Mouse (Mus musculus) mesoderm, embryonic 11.5 days (tissue): Measurements from ENCODE around the gene 1700003H04Rik.

Source experiments
- DNase-seq: peaks from one replicate; pipeline ENCODE4 v3.0.0-alpha.2; 2012; ENCODE audit warnings: low read depth, low spot score

1700003H04Rik gene

GRCm38 (mm10) chr3:124581001-124581400 lies at the start of gene 1700003H04Rik:
Gene 1700003H04Rik, minus strand, starts transcription at chr3:124581101.
- DNase-seq = no peak

- no peak for DNase-seq
These were observed 42.1 kb upstream of the 1700003H04Rik start for GRCm38 (mm10) chr3:124623031-124623430.

- no peak for DNase-seq
These were observed 32.4 kb upstream of the 1700003H04Rik start for GRCm38 (mm10) chr3:124613287-124613686.

- no peak for DNase-seq
These were observed 29.1 kb upstream of the 1700003H04Rik start for GRCm38 (mm10) chr3:124609956-124610355.

- no peak for DNase-seq
These were observed 25.2 kb upstream of the 1700003H04Rik start for GRCm38 (mm10) chr3:124606021-124606517.

- no peak for DNase-seq
These were observed 24.6 kb upstream of the 1700003H04Rik start for GRCm38 (mm10) chr3:124605518-124605917.

- DNase-seq = no peak
These were observed 16.9 kb upstream of the 1700003H04Rik start for GRCm38 (mm10) chr3:124597789-124598188.

GRCm38 (mm10) chr3:124587534-124587933 lies 6.6 kb upstream of the 1700003H04Rik start:
- DNase-seq = peak; percentile 34

- DNase-seq = no peak
These were observed 4.9 kb upstream of the 1700003H04Rik start for GRCm38 (mm10) chr3:124585761-124586160.

GRCm38 (mm10) chr3:124557317-124557716 lies 23.6 kb downstream of the 1700003H04Rik start:
- DNase-seq = no peak

- DNase-seq = no peak
These were observed 24.9 kb downstream of the 1700003H04Rik start for GRCm38 (mm10) chr3:124555963-124556362.

GRCm38 (mm10) chr3:124555092-124555491 lies 25.8 kb downstream of the 1700003H04Rik start:
- DNase-seq = no peak

GRCm38 (mm10) chr3:124548898-124549297 lies 32.0 kb downstream of the 1700003H04Rik start:
- DNase-seq = peak; percentile 69

GRCm38 (mm10) chr3:124538260-124538659 lies 42.6 kb downstream of the 1700003H04Rik start:
- DNase-seq = no peak

- no peak for DNase-seq
These were observed 44.3 kb downstream of the 1700003H04Rik start for GRCm38 (mm10) chr3:124536602-124537001.

GRCm38 (mm10) chr3:124518786-124519185 lies 62.1 kb downstream of the 1700003H04Rik start:
- DNase-seq = no peak
